Mouse (Mus musculus) heart, embryonic 11.5 days (tissue): ENCODE data around the gene Gpr152. TPM values are rescaled to one million over a fixed set of nuclear protein-coding genes. Genes with fewer than 3 reads are reported as not detected.

Experiments used
- ATAC-seq: fragments of 200-750 bp; cut with Nextera tagmentation; replicated peaks from 2 replicates; pipeline ENCODE4 v1.8.0; 2017; ENCODE audit warnings: moderate library complexity; ENCODE audit not compliant: insufficient number of reproducible peaks, low FRiP score, low TSS enrichment
- H3K27ac ChIP-seq: fragments of 300-500 bp; sonication (generic); 2 replicates; pipeline ENCODE4 v1.5.1; 2014; ENCODE audit warnings: mild to moderate bottlenecking, low read depth, low read length
- H3K27me3 ChIP-seq: fragments of 300-500 bp; sonication (generic); 2 replicates; pipeline ENCODE4 v1.6.1; 2014; ENCODE audit warnings: mild to moderate bottlenecking, low read length, mixed read lengths; ENCODE audit not compliant: control insufficient read depth, insufficient read depth
- H3K36me3 ChIP-seq: fragments of 300-500 bp; sonication (generic); 2 replicates; pipeline ENCODE4 v1.6.1; 2014; ENCODE audit warnings: mild to moderate bottlenecking, low read length, moderate library complexity, mixed read lengths; ENCODE audit not compliant: control insufficient read depth, insufficient read depth
- H3K4me1 ChIP-seq: fragments of 300-500 bp; sonication (generic); 2 replicates; pipeline ENCODE4 v1.6.1; 2014; ENCODE audit warnings: low read length; ENCODE audit not compliant: control insufficient read depth, insufficient read depth
- H3K4me2 ChIP-seq: fragments of 300-500 bp; sonication (generic); 2 replicates; pipeline ENCODE4 v1.6.1; 2014; ENCODE audit warnings: mild to moderate bottlenecking, moderate library complexity
- H3K4me3 ChIP-seq: fragments of 300-500 bp; sonication (generic); 2 replicates; pipeline ENCODE4 v1.5.1; 2014; ENCODE audit warnings: low read depth, low read length
- H3K9ac ChIP-seq: fragments of 300-500 bp; sonication (generic); 2 replicates; pipeline ENCODE4 v1.6.1; 2014; ENCODE audit warnings: mild to moderate bottlenecking, low read depth, low read length, moderate library complexity
- H3K9me3 ChIP-seq: fragments of 300-500 bp; sonication (generic); replicated peaks from 2 replicates; pipeline ENCODE4 v1.6.1; 2016; ENCODE audit warnings: low read length; ENCODE audit not compliant: control insufficient read depth
- WGBS: fragments of 180-500 bp; shearing (Covaris S2); extraction: QIAGEN DNeasy Blood & Tissue Kit; methylation state at CpG from one replicate; pipeline ENCODE4 v1.1.7; 2014; ENCODE audit not compliant: insufficient replicate concordance; 5-methylcytosine and 5-hydroxymethylcytosine counted together
- polyA plus RNA-seq: library from polyadenylated mRNA; unstranded; fragments of >200 nt; fragmentation: Nextera tagmentation; extraction: Ambion mirVana; gene quantifications from 2 replicates; pipeline ENCODE4 v1.2.1, GENCODE M21; 2014

Gene Gpr152
- polyA plus RNA-seq, 1 experiment from 2014 or later, result not detected

DNA sequence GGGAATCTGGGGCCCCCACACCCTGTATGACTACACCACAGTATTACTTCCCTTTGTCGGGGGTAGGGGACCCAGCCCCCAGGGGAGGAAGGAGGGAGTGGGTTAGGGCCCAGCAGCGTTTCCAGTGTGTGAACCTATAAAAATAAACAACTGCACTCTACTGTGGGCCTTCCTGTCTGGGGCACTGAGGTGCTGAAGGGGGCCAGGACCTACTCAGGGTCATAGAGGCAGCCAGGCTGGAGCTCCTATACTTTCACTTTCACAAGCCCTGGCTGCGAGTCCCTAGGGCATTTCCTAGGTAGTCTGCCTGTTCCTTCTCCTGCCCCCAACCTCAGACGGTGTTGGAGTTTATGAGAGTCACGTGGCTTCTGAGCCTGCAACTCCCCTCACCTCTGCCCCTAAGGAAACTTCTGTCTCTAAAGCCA is 25.8 kb upstream of the Gpr152 start:
- Histone ChIP-seq H3K27ac (no peak overlapping the region; the same call in 1 of the 2 replicates), H3K36me3 (peaks cover 20% of the 10 kb centered on the region), H3K4me3 (no peak overlapping the region), H3K4me1 (0 out of 2 replicates have a peak, but pooled peaks cover 9% of the 10 kb centered on the region), H3K9me3 (no peaks in the 10 kb centered on the region), H3K27me3 (no peaks in the 10 kb centered on the region), H3K4me2 (no peak overlapping the region), H3K9ac (0 out of 2 replicates have a peak overlapping the region, but pooled peaks have one; percentile 12)
- WGBS, result 43% methylated on average over 5 of the region's 5 CpGs
- ATAC-seq, result no peak

DNA sequence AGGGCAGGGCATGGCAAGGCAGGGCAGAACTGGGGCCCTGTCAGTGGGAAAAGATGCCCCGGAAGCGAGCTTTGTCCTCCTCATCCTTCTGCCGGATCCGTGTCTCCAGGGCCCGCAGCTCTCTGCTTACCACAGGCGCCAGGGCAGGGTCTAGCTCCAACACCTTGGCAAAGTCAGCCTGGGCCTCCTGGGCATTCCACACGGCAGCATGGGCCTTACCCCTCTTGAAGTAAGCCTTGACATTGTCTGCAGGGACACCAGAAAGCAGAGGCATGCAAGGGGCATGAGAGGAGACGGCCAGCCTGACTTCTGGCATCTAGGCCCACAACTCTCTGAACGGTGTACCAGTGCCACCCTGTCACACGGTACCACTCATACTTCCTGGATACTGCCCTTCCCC is 25.0 kb upstream of the Gpr152 start:
- 86% methylated on average over 10 of the region's 10 CpGs for WGBS
- Histone ChIP-seq H3K4me2 (no peak overlapping the region), H3K4me1 (0 out of 2 replicates have a peak, but pooled peaks cover 9% of the 10 kb centered on the region), H3K27ac (no peak overlapping the region), H3K27me3 (no peaks in the 10 kb centered on the region), H3K9me3 (no peaks in the 10 kb centered on the region), H3K36me3 (peaks cover 20% of the 10 kb centered on the region), H3K4me3 (no peak overlapping the region), H3K9ac (no peak overlapping the region)
- ATAC-seq, result no peak

GRCm38 (mm10) chr19:4115144-4115543 is 24.4 kb upstream of the Gpr152 start:
- H3K36me3 ChIP-seq, result peaks cover 20% of the 10 kb centered on the region

DNA sequence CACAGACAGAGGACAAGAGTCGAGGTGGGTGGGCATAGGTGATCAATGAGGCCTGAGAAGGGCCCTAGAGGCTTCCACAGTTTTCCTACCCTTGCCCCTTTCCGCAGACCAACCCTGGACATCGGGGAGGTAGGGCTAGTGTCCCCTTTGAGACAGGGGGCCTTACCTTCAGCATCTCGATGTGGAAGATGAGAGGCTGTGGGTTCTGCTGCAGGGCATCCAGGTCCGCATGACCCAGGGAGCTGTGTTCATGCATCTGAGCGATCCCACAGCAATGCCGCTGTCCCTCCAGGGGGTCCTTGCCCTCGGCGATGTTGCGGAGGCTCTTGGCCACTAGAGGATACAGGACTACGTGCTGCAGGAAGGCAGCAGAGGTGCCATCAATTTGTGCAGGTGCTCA is 23.8 kb upstream of the Gpr152 start:
- Histone ChIP-seq H3K4me2 (no peak overlapping the region), H3K4me3 (no peak overlapping the region), H3K27me3 (no peaks in the 10 kb centered on the region), H3K27ac (no peak overlapping the region), H3K9me3 (no peaks in the 10 kb centered on the region), H3K36me3 (peaks cover 20% of the 10 kb centered on the region), H3K4me1 (peaks cover 14% of the 10 kb centered on the region), H3K9ac (no peak overlapping the region)
- no peak for ATAC-seq
- WGBS, result 82% methylated on average over 11 of the region's 11 CpGs

More at GRCm38 (mm10) chr19:4115144-4115543, 24.4 kb upstream of the Gpr152 start:
- no peak overlapping the region for H3K27ac ChIP-seq
- H3K9me3 ChIP-seq, result no peaks in the 10 kb centered on the region
- no peak overlapping the region for H3K4me2 ChIP-seq
- WGBS, result 88% methylated on average over 10 of the region's 10 CpGs
- ATAC-seq, result no peak
- H3K4me1 ChIP-seq, result 0 out of 2 replicates have a peak, but pooled peaks cover 9% of the 10 kb centered on the region
- H3K27me3 ChIP-seq, result no peaks in the 10 kb centered on the region
- no peak overlapping the region for H3K4me3 ChIP-seq
- H3K9ac ChIP-seq, result no peak overlapping the region

GRCm38 (mm10) chr19:4117006-4117405 is 22.6 kb upstream of the Gpr152 start:
- no peak overlapping the region for H3K9ac ChIP-seq
- WGBS, result 97% methylated on average over 7 of the region's 7 CpGs
- no peaks in the 10 kb centered on the region for H3K9me3 ChIP-seq
- no peak overlapping the region for H3K4me3 ChIP-seq
- ATAC-seq, result no peak
- peaks cover 17% of the 10 kb centered on the region; the same call in 1 of the 2 replicates for H3K36me3 ChIP-seq
- H3K4me2 ChIP-seq, result no peak overlapping the region
- no peak overlapping the region for H3K27ac ChIP-seq
- no peaks in the 10 kb centered on the region for H3K27me3 ChIP-seq
- peaks cover 16% of the 10 kb centered on the region for H3K4me1 ChIP-seq

- peaks cover 17% of the 10 kb centered on the region; the same call in 1 of the 2 replicates for H3K36me3 ChIP-seq
These were observed 21.2 kb upstream of the Gpr152 start for GRCm38 (mm10) chr19:4118350-4118749.

GRCm38 (mm10) chr19:4119716-4120487 is 19.7 kb upstream of the Gpr152 start:
- no peak for ATAC-seq
- Histone ChIP-seq H3K9me3 (no peaks in the 10 kb centered on the region), H3K4me1 (peaks cover 8% of the 10 kb centered on the region), H3K4me3 (no peak overlapping the region), H3K9ac (no peak overlapping the region), H3K4me2 (peak overlapping the region; percentile 64; the same call in 1 of the 2 replicates), H3K36me3 (peaks cover 8% of the 10 kb centered on the region; the same call in 1 of the 2 replicates), H3K27me3 (no peaks in the 10 kb centered on the region), H3K27ac (no peak overlapping the region)
- 77% methylated on average over 6 of the region's 6 CpGs for WGBS

More at GRCm38 (mm10) chr19:4118350-4118749, 21.2 kb upstream of the Gpr152 start:
- WGBS, result 87% methylated on average over 2 of the region's 2 CpGs
- no peak for ATAC-seq
- Histone ChIP-seq H3K4me2 (no peak overlapping the region), H3K4me3 (no peak overlapping the region), H3K9me3 (no peaks in the 10 kb centered on the region), H3K27me3 (no peaks in the 10 kb centered on the region), H3K9ac (no peak overlapping the region), H3K27ac (no peak overlapping the region), H3K4me1 (peaks cover 16% of the 10 kb centered on the region)

DNA sequence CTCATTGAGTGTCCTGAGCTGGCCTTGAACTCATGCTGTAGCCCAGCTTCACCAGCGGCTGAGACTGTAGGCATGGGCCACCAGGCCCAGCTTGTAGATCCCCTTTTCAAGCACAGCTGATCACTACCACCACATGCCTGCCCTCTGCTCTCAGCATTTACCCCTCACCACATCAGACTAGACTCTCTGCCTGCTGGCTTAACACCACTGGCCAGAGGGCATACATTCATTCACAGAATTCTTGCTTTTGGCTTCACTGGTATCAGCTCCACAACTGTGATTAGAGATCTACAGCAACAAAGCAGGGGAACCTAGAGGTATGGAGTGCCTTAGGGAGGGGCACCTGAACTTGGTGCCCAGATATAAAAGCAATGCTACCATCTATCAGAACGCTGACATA is 19.1 kb upstream of the Gpr152 start:
- peaks cover 3% of the 10 kb centered on the region; the same call in 1 of the 2 replicates for H3K36me3 ChIP-seq
- H3K4me1 ChIP-seq, result peaks cover 10% of the 10 kb centered on the region
- H3K27ac ChIP-seq, result no peak overlapping the region
- WGBS, result 91% methylated on average over 2 of the region's 2 CpGs
- H3K27me3 ChIP-seq, result no peaks in the 10 kb centered on the region
- no peak overlapping the region for H3K9ac ChIP-seq
- H3K9me3 ChIP-seq, result no peaks in the 10 kb centered on the region
- no peak for ATAC-seq
- peak overlapping the region; percentile 64 for H3K4me2 ChIP-seq
- H3K4me3 ChIP-seq, result peak overlapping the region; percentile 48
